Mouse (Mus musculus): ENCODE results near the gene Clmp. TPM values are rescaled to one million over a fixed set of nuclear protein-coding genes. Genes with fewer than 3 reads are reported as not detected.

Clmp gene
- polyA plus RNA-seq (2012; fragmentation: generic; extraction: Trizol) = 3.8 TPM

DNA sequence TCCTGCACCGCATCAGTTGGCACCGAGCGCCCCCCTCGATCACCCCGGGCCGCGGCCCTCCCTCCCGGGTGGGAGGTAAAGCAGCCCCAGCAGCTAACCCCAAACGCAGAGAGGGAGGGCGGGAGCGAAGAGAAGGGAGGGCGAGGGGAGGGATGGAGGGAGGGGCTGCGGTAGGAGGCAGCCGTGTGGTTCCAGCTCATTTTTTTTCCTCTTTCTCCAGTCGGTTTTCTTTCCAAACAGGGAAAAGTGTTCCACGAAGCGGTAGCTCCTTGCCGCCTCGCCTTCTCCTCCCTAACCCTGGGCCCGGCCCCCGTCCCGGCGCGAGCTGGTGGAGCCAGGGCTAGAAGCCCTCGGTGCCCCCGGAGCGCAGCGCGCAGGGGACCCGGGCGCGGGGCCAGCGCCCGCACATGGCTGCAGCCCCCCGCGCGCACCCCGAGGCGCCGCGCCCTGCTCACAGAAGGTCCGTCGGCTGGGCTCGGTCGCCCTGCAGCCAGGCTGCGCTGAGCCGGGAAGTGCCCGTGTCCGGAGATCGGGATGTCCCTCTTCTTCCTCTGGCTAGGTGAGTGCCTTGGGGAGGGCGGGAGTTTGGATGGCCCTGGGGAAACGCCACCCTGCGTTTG is at the start of gene Clmp:
TSS of gene Clmp (plus strand) at position 162 of the 620 bp plus-strand sequence.
- Histone ChIP-seq H3K36me3 (ENCODE audit: control insufficient read depth, insufficient read depth) (no peaks in the 10 kb centered on the region), H3K4me3 (peak within 1 kb of the TSS; percentile 39), H3K79me2 (ENCODE audit: control insufficient read depth, insufficient read depth) (peaks cover 5% of the 10 kb centered on the region), H3K4me2 (ENCODE audit: low read depth) (peak within 1 kb of the TSS; percentile 80), H3K27me3 (ENCODE audit: control insufficient read depth, insufficient read depth, insufficient read length) (no peaks in the 10 kb centered on the region), H3ac (ENCODE audit: control insufficient read depth, insufficient read length) (peak within 1 kb of the TSS; percentile 3)
- TF ChIP-seq POLR2A (IDR thresholded peaks at IDR 0.05; ENCODE audit: insufficient read length, low read depth) (no peak), REST (IDR thresholded peaks at IDR 0.05; ENCODE audit: insufficient read depth, insufficient read length) (no peak), E2F4 (IDR thresholded peaks at IDR 0.05; ENCODE audit: insufficient read depth) (no peak), MYOG (IDR thresholded peaks at IDR 0.05; ENCODE audit: control insufficient read depth in 1 of 3, insufficient read depth in 1 of 3, insufficient read length in 2 of 3, low read depth in 2 of 3) (no peak), TCF12 (IDR thresholded peaks at IDR 0.05; ENCODE audit: insufficient read depth, poor library complexity, severe bottlenecking) (no peak), CEBPB (IDR thresholded peaks at IDR 0.05; ENCODE audit: insufficient read depth, poor library complexity, severe bottlenecking) (no peak), TCF3 (IDR thresholded peaks at IDR 0.05; ENCODE audit: insufficient read length, low read depth) (no peak), USF1 (IDR thresholded peaks at IDR 0.05; ENCODE audit: low read depth) (no peak), MYOD1 (IDR thresholded peaks at IDR 0.05; ENCODE audit: control insufficient read depth in 1 of 3, insufficient read length in 2 of 3, low read depth in 2 of 3) (no peak), POLR2AphosphoS2 (IDR thresholded peaks at IDR 0.05; ENCODE audit: insufficient read length, low read depth) (no peak), MAX (IDR thresholded peaks at IDR 0.05; ENCODE audit: low read depth) (no peak), SRF (IDR thresholded peaks at IDR 0.05; ENCODE audit: control insufficient read depth, insufficient read length, low read depth) (no peak)

DNA sequence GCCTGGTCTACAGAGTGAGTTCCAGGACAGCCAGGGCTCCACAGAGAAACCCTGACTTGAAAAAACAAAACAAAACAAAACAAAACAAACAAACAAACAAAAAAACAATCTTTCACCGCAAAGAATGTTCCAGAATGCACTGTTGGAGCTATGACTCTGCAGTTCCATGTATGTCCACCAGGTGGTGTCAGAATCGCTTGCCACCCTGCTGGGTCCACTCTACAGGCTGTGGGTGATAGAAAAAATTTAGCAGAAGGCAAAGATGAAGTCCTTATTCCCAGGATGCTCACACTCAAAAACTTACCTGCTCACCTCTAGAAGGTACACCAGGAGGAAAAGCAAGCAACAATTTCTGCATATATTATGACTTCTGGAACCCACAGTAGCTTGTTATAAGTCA is 49.7 kb upstream of the Clmp start:
- H3ac ChIP-seq (ENCODE audit: control insufficient read depth, insufficient read length) = no peak overlapping the region
- no peak for TF ChIP-seq USF1 (IDR thresholded peaks at IDR 0.05; ENCODE audit: low read depth)
- no peak for TF ChIP-seq MYOD1 (IDR thresholded peaks at IDR 0.05; ENCODE audit: control insufficient read depth in 1 of 3, insufficient read length in 2 of 3, low read depth in 2 of 3)
- no peak for TF ChIP-seq POLR2A (IDR thresholded peaks at IDR 0.05; ENCODE audit: insufficient read length, low read depth)
- TF ChIP-seq REST (IDR thresholded peaks at IDR 0.05; ENCODE audit: insufficient read depth, insufficient read length) = no peak
- TF ChIP-seq SRF (IDR thresholded peaks at IDR 0.05; ENCODE audit: control insufficient read depth, insufficient read length, low read depth) = no peak
- no peak for TF ChIP-seq CEBPB (IDR thresholded peaks at IDR 0.05; ENCODE audit: insufficient read depth, poor library complexity, severe bottlenecking)
- no peak for TF ChIP-seq MAX (IDR thresholded peaks at IDR 0.05; ENCODE audit: low read depth)
- TF ChIP-seq TCF12 (IDR thresholded peaks at IDR 0.05; ENCODE audit: insufficient read depth, poor library complexity, severe bottlenecking) = no peak
- TF ChIP-seq TCF3 (IDR thresholded peaks at IDR 0.05; ENCODE audit: insufficient read length, low read depth) = no peak
- TF ChIP-seq POLR2AphosphoS2 (IDR thresholded peaks at IDR 0.05; ENCODE audit: insufficient read length, low read depth) = no peak
- no peak for TF ChIP-seq E2F4 (IDR thresholded peaks at IDR 0.05; ENCODE audit: insufficient read depth)
- no peak for TF ChIP-seq MYOG (IDR thresholded peaks at IDR 0.05; ENCODE audit: control insufficient read depth in 1 of 3, insufficient read depth in 1 of 3, insufficient read length in 2 of 3, low read depth in 2 of 3)
- H3K27me3 ChIP-seq (ENCODE audit: control insufficient read depth, insufficient read depth, insufficient read length) = no peaks in the 10 kb centered on the region

DNA sequence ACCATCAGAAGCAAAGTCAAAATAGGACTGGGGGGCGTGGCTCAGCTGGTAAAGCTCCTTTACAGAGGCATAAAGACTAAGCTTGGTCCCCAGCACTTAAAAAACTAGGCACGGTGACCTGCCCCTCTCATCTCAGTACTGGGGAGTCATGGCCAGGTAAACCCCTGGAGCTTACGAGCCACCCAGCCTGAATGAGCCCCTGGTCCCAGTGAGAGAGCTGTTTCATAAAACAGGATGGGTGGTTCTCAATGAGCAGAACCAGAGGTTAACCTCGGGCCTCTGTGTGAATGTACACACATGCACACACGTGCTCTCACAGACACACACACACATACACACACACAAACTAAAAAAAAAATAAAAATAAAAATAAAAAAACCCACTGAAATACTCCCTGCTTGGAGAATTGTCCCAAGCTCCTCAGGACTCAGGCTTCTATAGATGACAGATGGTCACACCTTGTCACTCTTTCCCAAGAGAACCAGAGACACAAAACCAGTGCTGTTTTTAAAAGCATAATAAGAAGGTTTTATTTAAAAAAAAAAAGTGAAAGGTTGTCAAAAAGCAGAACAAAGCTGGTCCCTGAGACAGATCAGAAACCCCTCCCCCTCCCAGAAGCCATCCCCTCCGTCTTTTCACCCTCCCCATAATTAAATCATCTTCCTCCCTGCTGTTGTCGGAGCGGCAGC is 47.9 kb upstream of the Clmp start:
- Histone ChIP-seq H3ac (ENCODE audit: control insufficient read depth, insufficient read length) (no peak overlapping the region), H3K79me2 (ENCODE audit: control insufficient read depth, insufficient read depth) (no peaks in the 10 kb centered on the region), H3K27me3 (ENCODE audit: control insufficient read depth, insufficient read depth, insufficient read length) (no peaks in the 10 kb centered on the region), H3K36me3 (ENCODE audit: control insufficient read depth, insufficient read depth) (no peaks in the 10 kb centered on the region), H3K4me2 (ENCODE audit: low read depth) (no peak overlapping the region), H3K4me3 (no peak overlapping the region)
- TF ChIP-seq TCF3 (IDR thresholded peaks at IDR 0.05; ENCODE audit: insufficient read length, low read depth) (no peak), POLR2AphosphoS2 (IDR thresholded peaks at IDR 0.05; ENCODE audit: insufficient read length, low read depth) (no peak), MAX (IDR thresholded peaks at IDR 0.05; ENCODE audit: low read depth) (no peak)

More for the DNA sequence above, 49.7 kb upstream of the Clmp start:
- H3K79me2 ChIP-seq (ENCODE audit: control insufficient read depth, insufficient read depth) = no peaks in the 10 kb centered on the region
- H3K4me2 ChIP-seq (ENCODE audit: low read depth) = no peak overlapping the region
- no peak overlapping the region for H3K4me3 ChIP-seq
- H3K36me3 ChIP-seq (ENCODE audit: control insufficient read depth, insufficient read depth) = no peaks in the 10 kb centered on the region

DNA sequence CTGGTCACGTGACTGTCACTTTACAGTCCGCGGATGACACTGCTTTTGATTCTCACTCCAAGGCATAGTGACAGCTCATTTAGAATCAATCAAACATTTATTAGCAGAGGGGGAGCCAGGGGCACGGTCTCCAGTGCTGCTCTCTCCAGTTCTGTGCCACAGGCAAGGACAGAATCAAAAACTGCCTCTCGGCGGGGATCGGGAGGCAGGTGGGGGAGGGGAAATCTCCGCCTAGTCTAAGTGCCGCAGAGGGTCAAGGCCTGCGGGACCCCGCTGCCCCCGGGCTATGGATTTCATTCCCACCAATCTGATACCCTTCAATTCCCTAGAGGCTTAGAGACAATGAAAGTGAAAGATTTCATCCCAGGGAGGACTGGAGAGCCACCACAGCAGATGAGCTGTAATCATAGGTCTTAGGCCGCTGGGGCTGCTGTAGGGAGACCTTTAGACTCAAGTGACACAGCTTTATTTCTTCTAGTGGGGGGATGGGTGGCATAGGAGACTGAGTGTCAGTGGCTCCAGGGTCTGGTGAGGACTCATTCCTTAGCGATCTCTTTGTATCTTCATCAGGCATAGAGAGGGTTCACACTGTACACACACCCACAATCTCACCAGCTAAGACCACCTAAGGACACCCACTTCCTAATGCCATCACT is 47.2 kb upstream of the Clmp start:
- TF ChIP-seq POLR2AphosphoS2 (IDR thresholded peaks at IDR 0.05; ENCODE audit: insufficient read length, low read depth) = no peak
- no peak for TF ChIP-seq MYOG (IDR thresholded peaks at IDR 0.05; ENCODE audit: control insufficient read depth in 1 of 3, insufficient read depth in 1 of 3, insufficient read length in 2 of 3, low read depth in 2 of 3)
- TF ChIP-seq TCF3 (IDR thresholded peaks at IDR 0.05; ENCODE audit: insufficient read length, low read depth) = no peak
- TF ChIP-seq SRF (IDR thresholded peaks at IDR 0.05; ENCODE audit: control insufficient read depth, insufficient read length, low read depth) = no peak
- no peak for TF ChIP-seq REST (IDR thresholded peaks at IDR 0.05; ENCODE audit: insufficient read depth, insufficient read length)

More for the DNA sequence above, 47.2 kb upstream of the Clmp start:
- Histone ChIP-seq H3K4me3 (no peak overlapping the region), H3K4me2 (ENCODE audit: low read depth) (no peak overlapping the region), H3K79me2 (ENCODE audit: control insufficient read depth, insufficient read depth) (no peaks in the 10 kb centered on the region), H3ac (ENCODE audit: control insufficient read depth, insufficient read length) (no peak overlapping the region), H3K36me3 (ENCODE audit: control insufficient read depth, insufficient read depth) (no peaks in the 10 kb centered on the region), H3K27me3 (ENCODE audit: control insufficient read depth, insufficient read depth, insufficient read length) (no peaks in the 10 kb centered on the region)

Data from myocyte (in vitro differentiated cells).